In genomic region chr17:87265792-87266186, GRCm38 (mm10) we compare ENCODE assay signal across 8 mouse cellular contexts. TPM values are rescaled to one million over a fixed set of nuclear protein-coding genes. Genes with fewer than 3 reads are reported as not detected.
DNase-seq lines count a peak whose midpoint lies in the region; ATAC-seq and TF ChIP-seq lines count a peak whose summit lies in the region.

Mcfd2 (minus strand) TSS chr17:87265935.

- peak within 1 kb of the TSS; percentile 59 for H3K27ac ChIP-seq in bone marrow macrophage, adult 2 months (ENCODE audit: insufficient read depth, low read depth, low read length)
- peak within 1 kb of the TSS; percentile 5 for H3K27ac ChIP-seq in embryonic fibroblast, embryonic 13.5 days (ENCODE audit: insufficient read depth, low read length)
- H3K27ac ChIP-seq in heart, embryonic 10.5 days: peak within 1 kb of the TSS; percentile 90
- H3K27ac ChIP-seq in kidney, embryonic 16.5 days (ENCODE audit: low read length): peak within 1 kb of the TSS; percentile 77
- peak within 1 kb of the TSS; percentile 97 for H3K27ac ChIP-seq in liver, adult 2 months (replicated peaks; ENCODE audit: insufficient read depth, low read depth, low read length)

- H3K4me2 ChIP-seq in kidney, embryonic 16.5 days (replicated peaks; ENCODE audit: low read depth, low read length): peak within 1 kb of the TSS; percentile 72
- peak within 1 kb of the TSS; percentile 76 for H3K4me2 ChIP-seq in myocyte (ENCODE audit: low read depth)

- H3K4me1 ChIP-seq in bone marrow macrophage, adult 2 months (ENCODE audit: control insufficient read depth, insufficient read depth, low read length): peaks cover 28% of the 10 kb centered on the region
- H3K4me1 ChIP-seq in embryonic fibroblast, embryonic 13.5 days (ENCODE audit: control insufficient read depth, insufficient read depth, low read length): no peaks in the 10 kb centered on the region
- peaks cover 22% of the 10 kb centered on the region for H3K4me1 ChIP-seq in heart, embryonic 10.5 days
- peaks cover 21% of the 10 kb centered on the region for H3K4me1 ChIP-seq in kidney, embryonic 16.5 days (ENCODE audit: insufficient read depth, low read length)
- H3K4me1 ChIP-seq in liver, adult 2 months (ENCODE audit: control insufficient read depth, insufficient read depth, low read length): peaks cover 6% of the 10 kb centered on the region

- H3K36me3 ChIP-seq in heart, embryonic 10.5 days: peaks cover 25% of the 10 kb centered on the region
- H3K36me3 ChIP-seq in kidney, embryonic 16.5 days (ENCODE audit: insufficient read depth, low read length): peaks cover 21% of the 10 kb centered on the region; the same call in 1 of the 2 replicates
- no peaks in the 10 kb centered on the region; the same call in 1 of the 2 replicates for H3K36me3 ChIP-seq in liver, adult 2 months (ENCODE audit: control insufficient read depth, insufficient read depth, low read length)
- peaks cover 5% of the 10 kb centered on the region for H3K36me3 ChIP-seq in myocyte (ENCODE audit: control insufficient read depth, insufficient read depth)
- H3K36me3 ChIP-seq in splenic B cell, adult 2 months (ENCODE audit: control insufficient read depth, insufficient read depth, low read length, poor library complexity, severe bottlenecking): no peaks in the 10 kb centered on the region

- H3K27me3 ChIP-seq in heart, embryonic 10.5 days (ENCODE audit: insufficient read depth, poor library complexity, severe bottlenecking): no peaks in the 10 kb centered on the region
- H3K27me3 ChIP-seq in kidney, embryonic 16.5 days (ENCODE audit: insufficient read depth, low read length): no peaks in the 10 kb centered on the region
- H3K27me3 ChIP-seq in liver, adult 2 months (ENCODE audit: control insufficient read depth, insufficient read depth, low read length): no peaks in the 10 kb centered on the region
- no peaks in the 10 kb centered on the region for H3K27me3 ChIP-seq in myocyte (ENCODE audit: control insufficient read depth, insufficient read depth, insufficient read length)
- no peaks in the 10 kb centered on the region for H3K27me3 ChIP-seq in splenic B cell, adult 2 months (ENCODE audit: control insufficient read depth, insufficient read depth, low read length, poor library complexity, severe bottlenecking)

- 0 out of 2 replicates have a peak, but pooled peaks cover 4% of the 10 kb centered on the region for H3K9me3 ChIP-seq in heart, embryonic 10.5 days
- no peaks in the 10 kb centered on the region for H3K9me3 ChIP-seq in kidney, embryonic 16.5 days (ENCODE audit: low read length)

- no peak for TF ChIP-seq CTCF in bone marrow macrophage, adult 2 months (IDR thresholded peaks at IDR 0.05; ENCODE audit: low read depth, low read length)
- no peak for TF ChIP-seq CTCF in embryonic fibroblast, embryonic 13.5 days (IDR thresholded peaks at IDR 0.05; ENCODE audit: borderline replicate concordance, insufficient read depth, low read length)
- TF ChIP-seq CTCF in liver, adult 2 months (IDR thresholded peaks at IDR 0.05; ENCODE audit: low read depth, low read length): peak; percentile 19; the same call in 1 of the 2 replicates

- H3K79me2 ChIP-seq in liver, adult 2 months (ENCODE audit: control insufficient read depth, insufficient read depth, low read length): peaks cover 13% of the 10 kb centered on the region; the same call in 1 of the 2 replicates
- peaks cover 39% of the 10 kb centered on the region for H3K79me2 ChIP-seq in myocyte (ENCODE audit: control insufficient read depth, insufficient read depth)

- TF ChIP-seq POLR2A in bone marrow macrophage, adult 2 months (IDR thresholded peaks at IDR 0.05; ENCODE audit: borderline replicate concordance, low read depth, low read length): no peak
- peak; percentile 77 for TF ChIP-seq POLR2A in embryonic fibroblast, embryonic 13.5 days (IDR thresholded peaks at IDR 0.05; ENCODE audit: low read depth, low read length)
- TF ChIP-seq POLR2A in liver, adult 2 months (IDR thresholded peaks at IDR 0.05; ENCODE audit: extremely low read depth, insufficient read depth, low read length): peak; percentile 84
- peak; percentile 86 for TF ChIP-seq POLR2A in myocyte (IDR thresholded peaks at IDR 0.05; ENCODE audit: insufficient read length, low read depth)

- peak within 1 kb of the TSS; percentile 89 for H3K9ac ChIP-seq in kidney, embryonic 16.5 days (replicated peaks; ENCODE audit: low read length)
- peak within 1 kb of the TSS; percentile 97 for H3K9ac ChIP-seq in liver, adult 2 months (ENCODE audit: low read depth, low read length)

- H3K4me3 ChIP-seq in bone marrow macrophage, adult 2 months (ENCODE audit: insufficient read depth, low read length): peak within 1 kb of the TSS; percentile 94
- H3K4me3 ChIP-seq in embryonic fibroblast, embryonic 13.5 days (ENCODE audit: insufficient read depth, low read length): peak within 1 kb of the TSS; percentile 86
- peak within 1 kb of the TSS; percentile 76 for H3K4me3 ChIP-seq in heart, embryonic 10.5 days
- peak within 1 kb of the TSS; percentile 78 for H3K4me3 ChIP-seq in kidney, embryonic 16.5 days (ENCODE audit: low read length)
- peak within 1 kb of the TSS; percentile 92 for H3K4me3 ChIP-seq in liver, adult 2 months (ENCODE audit: insufficient read depth, low read depth, low read length)
- peak within 1 kb of the TSS; percentile 71 for H3K4me3 ChIP-seq in myocyte

- peak; percentile 93 for DNase-seq in A20 (ENCODE audit: low read depth, low spot score)
- DNase-seq in heart, embryonic 10.5 days (ENCODE audit: low spot score): peak; percentile 98
- peak; percentile 84 for DNase-seq in liver, adult 2 months (ENCODE audit: extremely low read depth, low read depth, low spot score)
- peak; percentile 96 for DNase-seq in splenic B cell, adult 2 months (ENCODE audit: low read depth, low spot score)

- H3ac ChIP-seq in myocyte (ENCODE audit: control insufficient read depth, insufficient read length): peak within 1 kb of the TSS; percentile 18

- under 1% methylated on average over 41 of the region's 41 CpGs for WGBS in heart, embryonic 10.5 days
- WGBS in kidney, embryonic 16.5 days: under 1% methylated on average over 34 of the region's 41 CpGs
- under 1% methylated on average over 41 of the region's 41 CpGs for WGBS in liver, adult 2 months

- peak; percentile 98 for ATAC-seq in kidney, embryonic 16.5 days (ENCODE audit: low FRiP score, low TSS enrichment)

TF ChIP-seq in myocyte, 11 proteins besides CTCF, POLR2A, EP300 and RAD21:
- TF ChIP-seq CEBPB (IDR thresholded peaks at IDR 0.05; ENCODE audit: insufficient read depth, poor library complexity, severe bottlenecking) (no peak), TCF12 (IDR thresholded peaks at IDR 0.05; ENCODE audit: insufficient read depth, poor library complexity, severe bottlenecking) (no peak), MYOD1 (IDR thresholded peaks at IDR 0.05; ENCODE audit: control insufficient read depth in 1 of 3, insufficient read length in 2 of 3, low read depth in 2 of 3) (peak in 1 of 3 experiments; percentile 18), MYOG (IDR thresholded peaks at IDR 0.05; ENCODE audit: control insufficient read depth in 1 of 3, insufficient read depth in 1 of 3, insufficient read length in 2 of 3, low read depth in 2 of 3) (peak in 2 of 3 experiments; percentile 2 to 17), USF1 (IDR thresholded peaks at IDR 0.05; ENCODE audit: low read depth) (peak; percentile 21), REST (IDR thresholded peaks at IDR 0.05; ENCODE audit: insufficient read depth, insufficient read length) (no peak), POLR2AphosphoS2 (IDR thresholded peaks at IDR 0.05; ENCODE audit: insufficient read length, low read depth) (peak; percentile 75), E2F4 (IDR thresholded peaks at IDR 0.05; ENCODE audit: insufficient read depth) (no peak), SRF (IDR thresholded peaks at IDR 0.05; ENCODE audit: control insufficient read depth, insufficient read length, low read depth) (peak; percentile 31), MAX (IDR thresholded peaks at IDR 0.05; ENCODE audit: low read depth) (no peak)

RNA-seq across cellular contexts. Expression of gene Mcfd2, which starts in this region (rescaled TPM):
- 74.4 and 84.8 TPM in 2 replicates for polyA plus RNA-seq in bone marrow macrophage, adult 2 months (2012; ENCODE audit: insufficient read depth, insufficient read length, missing spikeins)
- 112 and 146 TPM in 2 replicates for polyA plus RNA-seq in embryonic fibroblast, embryonic 13.5 days (2011; ENCODE audit: insufficient read length, low read depth, missing spikeins)
- polyA plus RNA-seq in heart, embryonic 10.5 days (2016; fragmentation: Nextera tagmentation; extraction: Ambion mirVana): 77.8 and 82.7 TPM in 2 replicates
- polyA plus RNA-seq in kidney, embryonic 16.5 days (2015; fragmentation: Nextera tagmentation; extraction: Ambion mirVana): 132 and 151 TPM in 2 replicates
- total RNA-seq in liver, adult 2 months (2014; rRNA removed): 223 and 231 TPM in 2 replicates
- 263 and 314 TPM in 2 replicates for polyA plus RNA-seq in liver, adult 2 months (2012; rRNA removed)
- 59.1 TPM for polyA plus RNA-seq in myocyte (2012; fragmentation: generic; extraction: Trizol)

Comparison
In these comparisons a context has a peak if more than half of its experiments do, and no peak if none do; other contexts are left out.
1. Peak in every context shown above with its lines: DNase-seq, ATAC-seq, H3K4me3 ChIP-seq and H3K27ac ChIP-seq.
2. H3K27ac ChIP-seq: peak in every context shown above with its lines; median percentile 97 in liver, adult 2 months; 90 in heart, embryonic 10.5 days; 77 in kidney, embryonic 16.5 days; 59 in bone marrow macrophage, adult 2 months; 5 in embryonic fibroblast, embryonic 13.5 days.